Mouse (Mus musculus) spleen, adult 18-20 months (tissue): ENCODE data around the gene Prpsap2.
"Not testable (repeated sequence)": the region's sequence is repeated elsewhere in the genome, so short reads cannot be mapped to it uniquely, and the experiment has no call there.

Source experiments
- DNase-seq, 2 experiments: peaks; one replicate each; pipeline ENCODE4 v3.0.0; 2022; ENCODE audit warnings: mixed read lengths in 2 of 2

Gene Prpsap2

GRCm38 (mm10) chr11:61761584-61762407 is at the start of gene Prpsap2:
Gene Prpsap2, minus strand, starts transcription at chr11:61762088.
- peak; percentile 100 for DNase-seq

GRCm38 (mm10) chr11:61809793-61810192 is 47.9 kb upstream of the Prpsap2 start:
- DNase-seq, result no peak

DNA sequence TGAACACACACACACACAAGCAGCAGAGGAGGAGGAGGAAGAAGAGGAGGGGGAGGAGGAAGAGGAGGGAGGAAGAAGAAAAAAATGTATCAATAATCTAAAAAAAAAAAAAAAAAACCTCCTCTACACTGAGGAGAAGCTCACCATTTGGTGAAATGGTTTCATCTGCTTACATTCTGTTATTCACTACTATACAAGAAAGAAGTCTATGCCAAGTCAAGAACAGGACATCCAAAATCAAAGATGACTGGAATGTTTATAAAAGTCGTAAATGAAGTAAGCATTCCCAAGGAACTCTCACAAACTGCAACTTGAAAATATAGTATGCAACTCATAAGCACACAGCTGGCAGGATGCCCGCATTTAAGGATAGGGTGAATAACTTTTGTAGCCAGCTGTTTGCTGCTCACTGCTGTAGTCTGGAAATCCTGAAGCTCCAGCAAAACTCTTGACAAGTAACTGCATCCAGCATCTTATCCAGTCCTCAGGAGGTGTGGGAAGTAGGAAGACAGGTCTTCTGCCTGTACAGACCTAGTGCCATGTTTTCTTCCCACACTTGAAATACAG is 46.7 kb upstream of the Prpsap2 start:
- no peak for DNase-seq

DNA sequence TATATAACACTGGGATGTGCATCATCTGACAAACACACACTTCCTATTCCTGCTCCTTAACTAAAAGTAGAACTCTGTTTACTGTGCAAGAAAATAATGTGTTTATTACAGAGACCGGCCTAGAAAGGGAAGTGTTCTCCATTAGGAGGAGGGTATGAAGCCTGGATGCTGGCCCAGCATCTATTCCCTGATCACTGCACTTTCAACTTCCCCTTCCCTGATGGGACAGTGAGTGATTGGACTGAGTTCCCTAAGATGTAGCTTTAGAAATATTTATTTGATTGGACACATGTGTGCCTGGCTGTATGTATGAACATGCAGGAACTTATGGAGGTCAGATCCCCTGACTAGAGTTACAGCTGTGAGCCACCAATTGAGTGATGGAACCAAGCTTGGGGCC is 31.6 kb upstream of the Prpsap2 start:
- DNase-seq, result no peak

- no peak for DNase-seq
These were observed 26.7 kb upstream of the Prpsap2 start for GRCm38 (mm10) chr11:61788550-61788949.

GRCm38 (mm10) chr11:61782526-61782925 is 20.6 kb upstream of the Prpsap2 start:
- DNase-seq, result not testable (repeated sequence)

DNA sequence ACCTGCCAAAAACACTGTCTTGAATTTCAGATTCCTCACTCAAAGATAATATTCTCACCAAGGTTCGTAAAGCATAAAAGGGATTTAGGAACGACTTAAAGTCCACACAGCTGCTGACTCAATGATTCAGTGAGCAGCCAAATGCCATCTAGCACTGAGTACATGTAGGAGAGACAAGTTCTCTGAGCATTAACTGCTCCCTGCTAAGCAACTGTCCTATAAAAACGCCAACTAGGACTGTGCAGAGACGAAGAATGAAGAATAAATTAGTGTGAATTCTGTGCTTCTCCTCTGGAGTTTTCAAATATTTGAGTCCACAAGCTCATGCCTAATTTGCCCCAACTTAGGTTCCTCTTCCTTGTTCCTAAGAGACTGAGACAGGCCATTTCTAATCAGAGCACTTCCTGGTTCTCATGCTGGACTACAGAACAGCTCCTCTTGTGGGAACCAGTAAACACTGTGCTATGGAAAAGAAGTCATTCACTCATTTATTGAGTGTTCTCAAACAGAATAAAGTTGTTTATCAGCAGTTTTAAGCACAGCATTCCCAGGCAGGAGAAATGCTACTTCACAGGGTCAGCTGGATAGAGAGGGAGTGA is 12.8 kb upstream of the Prpsap2 start:
- DNase-seq, result no peak

GRCm38 (mm10) chr11:61760518-61760917 is 1.4 kb downstream of the Prpsap2 start:
- DNase-seq, result peak in 1 of 2 experiments; percentile 30

DNA sequence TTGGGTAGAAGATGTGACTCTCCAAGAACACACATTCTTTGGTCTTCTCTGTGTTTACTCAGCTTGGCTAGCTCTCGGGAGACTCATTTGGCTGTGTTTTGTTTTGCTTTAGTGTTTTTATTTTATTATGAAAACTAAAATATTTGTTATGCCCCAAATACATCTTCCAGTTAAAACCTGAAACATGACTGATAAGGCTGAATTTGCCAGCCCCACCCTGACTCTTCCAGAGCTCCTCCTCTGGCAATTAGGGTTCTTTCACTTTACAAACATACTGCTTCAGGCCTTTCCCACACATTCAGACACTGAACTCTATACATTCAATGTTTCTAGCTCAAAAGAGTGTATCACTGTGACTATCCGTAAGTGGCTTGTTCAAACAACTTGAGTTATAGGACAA is 4.7 kb downstream of the Prpsap2 start:
- DNase-seq, result no peak

DNA sequence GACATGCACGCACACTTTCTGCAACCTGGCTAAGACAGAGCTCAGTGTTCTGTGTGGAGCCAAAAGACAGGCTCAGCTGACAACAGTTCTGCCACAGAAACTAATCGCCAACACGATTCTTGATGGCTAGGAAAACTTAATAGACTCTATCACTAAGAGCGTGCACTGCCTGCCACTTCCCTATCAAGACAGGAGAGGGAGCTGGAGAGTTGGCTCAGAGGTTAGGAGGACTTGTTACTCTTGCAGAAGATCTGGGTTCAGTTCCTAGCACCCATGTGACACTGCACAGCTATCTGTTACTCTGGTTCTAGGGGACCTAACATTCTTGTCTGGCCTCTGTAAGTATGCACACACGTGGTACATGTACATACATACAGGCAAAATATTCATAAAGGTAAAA is 10.3 kb downstream of the Prpsap2 start:
- no peak for DNase-seq

DNA sequence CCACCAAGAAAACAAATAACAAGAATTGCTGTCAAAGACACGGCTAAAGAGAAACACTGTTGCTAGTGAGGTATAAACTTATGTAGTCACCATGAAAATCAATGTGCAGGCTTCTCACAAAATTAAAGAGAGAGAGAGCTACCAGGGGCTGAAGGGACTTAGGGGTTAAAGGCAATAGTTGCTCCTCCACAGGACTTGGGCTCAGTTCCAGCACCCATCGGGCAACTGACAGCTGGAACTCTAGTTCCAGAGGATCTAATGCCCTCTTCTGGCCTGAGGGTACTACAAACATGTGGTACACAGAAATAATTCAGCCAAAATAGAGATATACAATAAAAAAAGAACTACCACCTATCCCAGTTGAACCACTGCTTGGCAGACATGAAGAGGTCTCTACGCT is 14.7 kb downstream of the Prpsap2 start:
- DNase-seq, result no peak

DNA sequence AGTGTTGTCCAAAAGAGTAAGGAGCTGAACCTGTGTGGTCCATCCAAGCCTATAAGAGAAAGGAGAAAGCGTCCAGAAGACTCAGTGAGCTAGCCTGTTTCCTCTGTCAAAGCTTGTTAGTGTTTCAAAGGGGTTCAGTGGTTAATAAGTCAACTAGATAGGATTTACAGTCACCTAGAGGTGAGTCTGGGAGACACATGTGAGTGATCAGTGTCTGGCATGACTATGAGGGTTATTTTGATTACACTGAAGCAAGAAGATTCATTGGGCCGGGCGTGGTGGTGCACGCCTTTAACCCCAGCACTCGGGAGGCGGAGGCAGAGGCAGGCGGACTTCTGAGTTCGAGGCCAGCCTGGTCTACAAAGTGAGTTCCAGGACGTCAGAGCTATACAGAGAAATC is 16.1 kb downstream of the Prpsap2 start:
- no peak for DNase-seq

- DNase-seq, result no peak
These were observed 17.4 kb downstream of the Prpsap2 start for GRCm38 (mm10) chr11:61744460-61744859.

DNA sequence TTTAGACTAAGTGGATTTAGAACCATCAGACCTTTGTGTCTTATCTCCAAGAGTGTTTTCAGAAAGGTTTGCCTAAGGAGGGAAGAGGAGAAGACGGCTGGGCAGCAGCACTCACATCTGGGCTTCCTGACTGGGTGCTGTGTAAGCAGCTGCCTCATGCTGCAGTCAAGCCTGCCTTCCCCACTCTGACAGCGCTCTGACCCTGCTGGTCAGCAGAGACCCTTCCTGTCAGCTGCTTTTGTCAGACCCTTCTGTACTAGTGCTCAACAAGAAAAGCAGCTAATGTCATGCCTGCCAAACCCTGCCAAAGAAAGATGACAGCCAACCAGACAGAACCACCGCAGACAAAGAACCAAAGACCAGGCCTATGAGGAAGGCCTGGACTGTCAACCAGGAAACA is 18.1 kb downstream of the Prpsap2 start:
- no peak for DNase-seq

DNA sequence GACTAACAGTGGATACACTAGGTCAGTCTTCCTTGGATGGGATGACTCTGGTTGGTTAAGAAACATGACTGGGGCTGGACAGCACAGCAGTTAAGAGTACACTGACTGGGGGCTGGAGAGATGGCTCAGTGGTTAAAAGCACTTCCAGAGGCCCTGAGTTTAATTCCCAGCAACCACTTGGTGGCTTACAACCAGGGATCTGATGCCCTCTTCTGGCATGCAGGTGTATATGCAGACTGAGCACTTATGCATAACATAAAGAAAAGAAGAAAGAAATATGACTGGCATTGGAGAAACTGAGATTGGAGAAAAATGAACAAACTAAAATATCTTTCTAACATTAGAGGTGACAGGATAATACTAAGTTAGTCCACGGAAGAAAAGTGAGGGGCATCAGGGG is 21.4 kb downstream of the Prpsap2 start:
- DNase-seq, result no peak

GRCm38 (mm10) chr11:61737290-61737689 is 24.6 kb downstream of the Prpsap2 start:
- DNase-seq, result no peak

DNA sequence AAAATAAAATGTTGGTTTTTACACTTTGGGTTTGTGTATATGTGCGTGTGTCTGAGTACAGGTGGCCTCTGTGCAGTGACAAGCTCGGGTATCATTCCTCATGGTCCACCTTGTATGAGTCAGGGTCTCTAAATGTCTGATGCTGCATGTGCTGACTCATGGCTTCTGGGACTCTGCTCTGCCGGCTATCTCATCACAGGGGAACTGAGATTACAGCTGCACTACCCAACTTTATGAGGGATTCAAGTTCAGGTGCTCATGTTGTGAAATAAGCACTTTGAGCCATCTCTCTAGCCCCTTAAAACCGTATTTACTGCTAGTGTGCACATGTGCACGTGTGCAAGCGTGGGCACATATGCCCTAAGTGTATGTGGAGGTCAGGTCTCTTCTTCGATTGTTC is 29.2 kb downstream of the Prpsap2 start:
- no peak for DNase-seq

- no peak for DNase-seq
These were observed 33.9 kb downstream of the Prpsap2 start for GRCm38 (mm10) chr11:61728037-61728436.

- no peak for DNase-seq
These were observed 39.8 kb downstream of the Prpsap2 start for GRCm38 (mm10) chr11:61722077-61722476.

DNA sequence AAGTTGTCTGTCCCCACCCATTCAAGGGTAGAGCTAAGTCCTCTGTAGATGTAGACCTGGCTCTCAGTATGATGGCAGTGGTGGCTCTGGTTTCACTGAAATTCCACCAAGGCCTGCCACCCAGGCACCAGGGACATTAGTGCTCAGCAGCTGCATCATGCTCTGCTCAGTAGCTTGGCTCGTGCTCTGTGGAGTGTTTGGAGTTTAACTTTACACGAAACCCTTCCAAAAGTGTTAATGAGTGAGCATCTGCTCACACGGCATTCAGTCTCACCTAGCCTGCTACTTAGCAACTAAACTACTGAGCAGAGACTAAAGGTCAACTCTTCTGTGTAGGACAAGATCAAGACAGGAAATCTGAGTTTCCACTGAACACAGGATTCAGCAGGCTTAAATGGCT is 41.3 kb downstream of the Prpsap2 start, which contains the start of gene Slc5a10:
Gene Slc5a10 (minus strand): TSS at position 191 of the 400 bp plus-strand sequence.
- DNase-seq, result no peak

GRCm38 (mm10) chr11:61719826-61720225 is 42.1 kb downstream of the Prpsap2 start:
- no peak for DNase-seq

DNA sequence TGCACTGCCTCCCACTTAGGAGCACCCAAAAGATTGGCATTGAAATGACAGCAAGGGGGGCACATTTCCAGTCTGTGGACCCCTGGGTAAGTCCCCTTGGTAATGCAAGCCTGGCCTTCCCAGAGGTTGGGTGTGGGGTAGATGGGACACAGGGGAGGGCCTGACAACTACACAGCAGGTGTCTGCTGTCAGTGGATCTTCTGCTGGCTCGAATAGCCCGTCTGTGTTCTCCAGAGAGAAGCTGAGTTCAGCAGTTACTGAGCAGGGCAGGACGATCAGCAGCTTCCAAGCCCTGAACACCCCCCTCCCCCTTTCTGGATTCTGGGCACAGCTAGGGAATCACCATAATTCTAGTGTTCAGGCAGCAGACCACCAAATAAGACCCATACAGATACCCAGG is 42.5 kb downstream of the Prpsap2 start:
- no peak for DNase-seq

DNA sequence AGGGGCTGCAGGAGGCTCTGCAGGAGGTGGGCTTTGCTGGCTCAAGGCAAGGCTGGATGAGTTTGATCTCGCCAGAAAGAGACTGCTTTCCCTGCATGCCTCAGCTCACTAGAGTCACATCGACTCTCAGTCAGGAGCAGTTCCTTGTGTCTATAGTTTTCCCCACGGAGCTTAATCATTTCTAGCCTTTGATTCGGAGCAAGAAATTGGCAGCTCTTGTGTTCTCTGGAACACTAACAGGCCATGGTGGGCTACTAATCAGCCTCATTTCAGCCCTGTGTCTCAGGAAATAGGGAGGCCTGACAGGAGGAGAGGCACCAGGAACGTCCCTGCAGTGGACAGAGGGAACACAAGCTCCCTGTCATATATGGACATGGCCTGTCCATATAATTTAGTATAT is 43.9 kb downstream of the Prpsap2 start:
- no peak for DNase-seq

DNA sequence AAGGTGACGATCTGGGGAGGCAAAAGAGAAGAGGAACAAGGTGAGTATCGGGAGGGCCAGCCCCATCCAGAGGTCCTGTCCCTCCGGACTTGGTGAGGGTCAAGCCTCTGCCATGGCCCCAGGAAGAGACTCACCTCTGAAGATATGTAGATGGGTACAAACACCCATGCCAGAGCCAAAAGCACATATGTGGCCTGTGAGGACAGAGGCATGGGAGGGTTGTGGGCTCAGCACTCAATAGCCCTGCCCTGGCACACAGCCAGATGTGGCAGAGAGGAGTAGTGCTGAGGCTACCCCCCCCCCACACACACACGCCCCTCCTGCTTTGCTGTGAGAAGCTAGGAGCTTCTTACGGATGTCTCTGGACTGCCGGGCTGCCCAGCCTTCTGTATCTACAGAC is 46.8 kb downstream of the Prpsap2 start:
- no peak for DNase-seq
